Mouse (Mus musculus): Measurements from ENCODE around the gene Gns.
A peak's percentile ranks its signal among the peaks of the same experiment; 100 is the strongest.

Gns gene

GRCm38 (mm10) chr10:121395542-121396176, 30.8 kb downstream of the Gns start:
- DNase-seq (ENCODE audit: extremely low read depth, insufficient read length, low spot score) = no peak

DNA sequence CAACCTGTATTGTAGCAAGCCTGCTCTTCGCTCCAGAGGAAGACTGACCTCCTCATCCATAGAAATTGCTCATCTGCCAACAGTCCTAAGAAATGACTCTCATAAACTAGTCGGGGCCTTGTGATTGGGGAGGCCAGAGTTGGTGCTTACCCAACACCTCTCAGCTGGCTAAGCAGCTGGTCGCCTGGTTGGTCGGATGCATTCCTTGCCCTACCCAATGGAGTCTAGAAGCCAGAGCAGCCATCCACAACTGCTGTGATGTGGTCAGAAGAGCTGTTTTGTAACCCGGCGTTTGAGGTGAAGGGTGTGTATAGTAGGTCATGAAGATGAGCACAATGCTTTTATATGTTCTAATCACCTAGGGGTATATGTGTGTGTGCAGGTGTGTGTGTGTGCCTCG, 33.7 kb downstream of the Gns start:
- no peak for DNase-seq (ENCODE audit: extremely low read depth, insufficient read length, low spot score)

- DNase-seq (ENCODE audit: extremely low read depth, insufficient read length, low spot score) = no peak
Measured at GRCm38 (mm10) chr10:121401005-121401404, 36.1 kb downstream of the Gns start.

DNA sequence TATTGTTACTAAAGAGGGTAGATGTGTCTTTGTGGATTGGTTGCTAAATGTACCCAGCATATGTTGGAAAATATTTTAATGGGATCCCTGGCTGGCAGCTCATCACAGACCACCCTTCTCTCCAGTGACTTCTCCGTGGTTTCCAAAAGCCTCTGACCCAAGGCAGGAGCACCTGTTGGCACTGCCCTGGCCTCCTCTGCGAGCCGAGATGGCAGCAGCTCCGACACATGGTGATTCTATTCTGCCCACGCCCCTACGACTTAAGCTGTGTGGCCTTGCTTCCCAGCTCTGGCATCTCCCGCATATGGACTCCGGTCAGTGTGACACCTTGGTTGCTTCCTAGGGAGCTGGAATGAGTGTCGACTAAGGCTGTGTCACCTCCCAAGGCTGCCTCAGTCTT, 38.2 kb downstream of the Gns start:
- no peak for DNase-seq (ENCODE audit: extremely low read depth, insufficient read length, low spot score)

DNA sequence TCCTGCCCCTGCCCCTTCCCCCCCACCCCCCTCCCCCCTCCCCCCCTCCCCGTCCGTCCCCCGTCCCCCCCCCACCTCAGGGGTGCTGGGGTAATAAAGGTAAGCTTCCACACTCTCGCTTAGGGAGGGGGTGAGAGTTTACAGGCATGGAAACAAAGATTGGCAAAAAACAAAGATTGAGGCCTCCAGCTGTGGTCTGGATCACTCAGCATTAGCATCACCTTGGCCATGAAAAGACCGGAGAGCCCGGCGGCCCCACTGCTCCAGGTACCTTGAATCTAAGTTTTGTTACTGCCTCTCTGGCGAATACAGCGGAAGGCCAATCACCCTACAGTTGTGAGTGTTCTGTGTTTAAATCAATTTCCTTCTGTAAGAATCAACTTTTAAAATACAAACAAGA, 39.1 kb downstream of the Gns start:
- DNase-seq (ENCODE audit: extremely low read depth, insufficient read length, low spot score) = no peak

GRCm38 (mm10) chr10:121409717-121410116, 44.8 kb downstream of the Gns start:
- DNase-seq (ENCODE audit: extremely low read depth, insufficient read length, low spot score) = peak; percentile 49

DNA sequence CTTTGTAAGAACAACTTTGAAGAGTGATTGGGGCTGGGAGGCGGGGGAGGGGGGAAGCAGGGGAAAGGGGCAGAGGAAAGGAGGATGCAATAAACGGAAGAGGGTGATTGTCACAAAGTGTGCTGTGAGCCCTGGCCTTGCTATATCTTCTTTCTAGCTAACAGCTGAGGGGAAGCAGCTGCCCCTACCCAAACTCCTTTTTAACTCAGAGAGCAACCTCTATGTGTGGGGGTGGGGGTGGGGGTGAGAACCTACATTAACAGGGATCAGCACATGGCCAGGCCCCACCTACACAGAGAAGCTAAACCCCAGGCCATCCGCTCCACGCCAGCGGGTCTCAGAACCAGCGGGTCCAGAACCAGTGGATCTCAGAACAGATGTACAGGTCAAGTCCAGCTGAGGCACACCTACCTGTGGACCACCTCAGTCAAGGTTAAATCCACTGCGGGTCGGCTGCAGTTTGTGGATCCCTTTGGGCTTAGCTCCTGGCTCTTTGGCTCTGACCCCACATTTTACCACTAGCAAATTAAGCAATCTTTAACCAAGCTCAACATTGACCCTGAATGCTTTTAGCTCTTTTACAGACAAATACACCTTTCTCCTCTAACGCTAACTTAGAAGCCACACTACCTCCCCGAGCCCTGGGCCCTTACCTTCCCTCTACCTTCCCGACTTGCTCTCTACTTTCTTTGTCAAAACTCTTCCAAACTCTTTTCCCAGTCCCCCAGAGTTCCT, 47.0 kb downstream of the Gns start:
- no peak for DNase-seq (ENCODE audit: extremely low read depth, insufficient read length, low spot score)

DNA sequence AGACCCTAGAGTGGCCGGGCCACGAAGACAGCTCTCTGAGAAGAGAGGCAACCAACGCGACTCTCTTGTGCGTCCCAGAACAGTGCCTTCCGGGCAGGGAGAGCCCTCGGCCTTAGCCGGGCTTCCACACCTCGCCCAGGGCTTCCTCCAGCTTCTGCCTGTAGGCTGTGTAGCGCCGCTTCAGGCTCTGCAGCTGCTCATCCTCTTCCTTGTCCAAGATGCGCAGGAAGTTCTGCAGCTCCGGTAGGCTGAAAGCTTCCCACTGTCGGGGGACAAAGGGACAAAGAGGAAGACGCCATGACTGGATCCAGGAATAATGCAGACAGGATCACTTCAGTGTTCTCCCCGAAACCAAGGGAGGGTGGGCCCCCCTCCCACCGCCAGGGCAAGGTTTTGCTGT, 47.9 kb downstream of the Gns start:
- DNase-seq (ENCODE audit: extremely low read depth, insufficient read length, low spot score) = no peak

DNA sequence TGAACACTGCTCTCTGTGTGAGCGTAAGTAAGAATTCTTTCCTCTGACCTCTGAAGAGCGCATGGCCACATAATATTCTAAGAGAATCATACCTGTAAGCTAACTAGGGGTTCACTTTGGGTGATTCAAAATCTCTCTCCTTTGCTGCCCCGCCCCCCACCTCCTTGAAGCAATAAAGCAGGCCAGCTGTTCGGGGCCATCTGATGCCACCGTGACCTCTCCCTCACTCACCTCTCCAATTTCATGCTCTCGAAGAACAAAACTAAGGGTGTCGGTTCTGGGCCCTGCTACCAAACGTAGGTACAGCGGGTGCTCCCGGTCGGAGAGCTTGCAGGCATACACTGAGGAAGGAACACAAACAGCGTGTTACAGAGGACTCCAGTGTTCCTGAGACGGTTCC, 49.2 kb downstream of the Gns start:
- DNase-seq (ENCODE audit: extremely low read depth, insufficient read length, low spot score) = no peak

- no peak for DNase-seq (ENCODE audit: extremely low read depth, insufficient read length, low spot score)
Measured at GRCm38 (mm10) chr10:121418835-121419234, 53.9 kb downstream of the Gns start.

DNA sequence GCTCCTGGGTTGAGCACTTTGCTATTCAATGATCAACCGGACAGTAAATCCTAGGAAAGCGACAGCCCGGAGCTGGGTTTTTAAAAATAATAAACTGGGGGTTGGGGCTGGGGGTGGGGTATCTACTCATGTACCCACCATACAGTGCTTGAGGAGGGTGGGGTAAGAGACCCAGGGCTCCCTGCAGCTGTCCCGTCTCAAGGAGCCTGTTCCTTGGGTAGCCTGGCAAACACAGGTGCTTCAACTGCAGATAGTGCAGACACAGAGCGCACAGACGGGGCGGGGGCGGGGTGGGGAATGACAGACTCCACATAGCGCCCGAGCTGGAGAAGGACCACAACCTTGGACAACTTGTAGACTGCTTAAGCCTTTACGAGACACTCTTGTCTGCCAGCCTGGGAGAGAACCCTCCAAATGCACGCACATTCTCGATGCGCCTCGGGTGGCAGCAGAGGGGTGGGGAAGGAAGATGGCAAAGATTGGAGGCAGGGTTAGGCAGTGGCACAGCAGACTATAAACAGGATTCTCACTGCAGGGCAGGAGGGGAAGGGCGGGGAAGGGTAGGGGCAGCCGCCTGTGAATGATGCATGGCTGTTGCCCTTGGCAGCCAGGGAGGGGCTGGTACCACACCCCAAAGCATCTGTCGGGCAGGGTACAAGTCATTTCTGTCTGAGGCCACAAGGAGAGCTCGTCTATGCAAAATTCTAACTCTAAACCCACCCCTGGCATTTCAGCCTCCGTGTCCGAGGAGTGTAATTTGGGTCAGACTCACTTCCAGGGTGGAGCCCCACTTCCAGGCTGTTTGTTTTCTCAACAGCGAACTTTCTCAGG, 55.0 kb downstream of the Gns start:
- no peak for DNase-seq (ENCODE audit: extremely low read depth, insufficient read length, low spot score)

DNA sequence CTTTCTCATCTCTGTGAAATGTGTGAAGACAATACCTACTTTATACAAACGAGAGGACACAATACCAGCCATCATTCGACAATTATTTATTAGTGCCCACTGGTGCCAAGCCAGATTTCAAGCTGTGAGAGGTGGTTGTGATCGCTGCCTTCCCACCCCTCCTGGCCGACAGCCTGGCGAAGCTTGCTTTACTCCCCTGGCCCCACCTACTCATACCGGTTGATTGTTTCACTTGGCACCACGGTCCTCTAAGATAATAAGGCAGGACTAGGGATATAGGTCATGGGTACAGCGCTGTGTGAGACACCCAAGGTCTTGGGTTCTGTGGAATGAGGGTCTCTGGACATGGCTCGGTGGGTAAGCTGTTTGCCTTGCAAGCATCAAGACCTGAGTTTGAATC, 56.1 kb downstream of the Gns start:
- no peak for DNase-seq (ENCODE audit: extremely low read depth, insufficient read length, low spot score)

GRCm38 (mm10) chr10:121421657-121422290, 56.9 kb downstream of the Gns start:
- no peak for DNase-seq (ENCODE audit: extremely low read depth, insufficient read length, low spot score)

- no peak for DNase-seq (ENCODE audit: extremely low read depth, insufficient read length, low spot score)
Measured at GRCm38 (mm10) chr10:121422294-121422693, 57.4 kb downstream of the Gns start.

- no peak for DNase-seq (ENCODE audit: extremely low read depth, insufficient read length, low spot score)
Measured at GRCm38 (mm10) chr10:121423541-121424349, 58.9 kb downstream of the Gns start.

DNA sequence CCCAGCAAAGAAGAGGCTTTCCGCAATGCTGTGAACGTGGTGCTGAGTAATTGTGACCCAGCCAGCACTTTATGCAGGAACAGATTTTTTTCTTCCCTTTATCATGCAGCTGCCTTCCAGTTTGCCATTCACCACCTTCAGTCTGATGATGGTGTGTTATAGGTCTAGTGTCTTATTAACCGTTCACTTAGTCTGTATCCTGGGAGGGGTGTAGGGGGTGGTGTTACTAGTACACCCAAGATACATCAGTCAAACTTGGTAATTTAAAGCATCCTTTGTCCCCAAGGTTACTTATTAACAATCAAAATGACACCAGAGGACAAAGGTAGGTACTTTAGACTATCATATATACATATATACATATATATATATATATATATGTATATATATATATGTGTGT, 59.6 kb downstream of the Gns start:
- DNase-seq (ENCODE audit: extremely low read depth, insufficient read length, low spot score) = no peak

GRCm38 (mm10) chr10:121425079-121425478, 60.2 kb downstream of the Gns start:
- DNase-seq (ENCODE audit: extremely low read depth, insufficient read length, low spot score) = no peak

GRCm38 (mm10) chr10:121425506-121426025, 60.7 kb downstream of the Gns start:
- no peak for DNase-seq (ENCODE audit: extremely low read depth, insufficient read length, low spot score)

- DNase-seq (ENCODE audit: extremely low read depth, insufficient read length, low spot score) = no peak
Measured at GRCm38 (mm10) chr10:121426458-121427070, 61.7 kb downstream of the Gns start.

DNA sequence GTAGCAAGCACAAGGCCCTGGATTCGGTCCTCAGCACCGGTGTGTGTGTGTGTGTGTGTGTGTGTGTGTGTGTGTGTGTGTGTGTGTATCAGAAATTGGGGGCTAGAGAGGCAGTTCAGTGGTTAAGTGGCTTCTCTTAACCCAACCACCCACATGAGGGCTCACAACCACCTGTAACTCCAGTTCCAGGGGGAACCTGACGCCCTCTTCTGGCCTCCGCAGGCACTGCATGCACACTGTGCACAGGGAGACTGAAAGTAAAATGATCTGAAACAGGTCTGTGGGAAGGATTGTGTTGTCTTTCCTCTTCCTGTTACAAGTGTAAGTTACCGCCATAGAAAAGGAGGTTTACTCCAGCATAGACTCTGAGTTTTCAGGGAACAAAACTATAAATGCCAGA, 62.2 kb downstream of the Gns start:
- DNase-seq (ENCODE audit: extremely low read depth, insufficient read length, low spot score) = no peak

Measured in 3134 (cell line).